Mouse (Mus musculus): ENCODE measurements around the gene Myrf.

DNA sequence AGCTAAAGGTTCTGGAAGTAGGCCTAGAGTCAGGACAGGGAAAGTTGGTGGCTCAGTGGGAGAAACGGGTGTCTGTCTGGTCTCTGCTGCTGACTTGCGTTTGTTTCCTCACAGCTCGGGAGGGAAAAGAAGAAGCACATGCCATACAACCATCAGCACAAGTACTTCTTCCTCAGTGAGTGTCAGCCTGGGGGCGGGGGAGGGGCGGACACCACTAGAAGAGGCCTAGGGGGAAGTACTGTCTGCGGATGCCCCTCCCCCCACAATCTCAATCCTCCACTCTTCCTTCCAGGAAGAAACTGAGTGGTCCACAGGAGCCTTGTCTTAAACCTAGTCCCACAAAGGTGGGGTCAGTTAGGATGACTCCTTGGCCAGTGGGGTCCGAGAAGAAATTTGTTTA lies 49.2 kb downstream of the Myrf start:
- TF ChIP-seq CTCF (IDR thresholded peaks at IDR 0.05; ENCODE audit: extremely low read depth, insufficient read length, insufficient replicate concordance, low read depth, low read length) = no peak
- TF ChIP-seq POLR2A (IDR thresholded peaks at IDR 0.05; ENCODE audit: low read depth, low read length) = no peak

Data from small intestine, adult 2 months (tissue).